Mouse (Mus musculus): ENCODE results near the gene Krt87.

DNA sequence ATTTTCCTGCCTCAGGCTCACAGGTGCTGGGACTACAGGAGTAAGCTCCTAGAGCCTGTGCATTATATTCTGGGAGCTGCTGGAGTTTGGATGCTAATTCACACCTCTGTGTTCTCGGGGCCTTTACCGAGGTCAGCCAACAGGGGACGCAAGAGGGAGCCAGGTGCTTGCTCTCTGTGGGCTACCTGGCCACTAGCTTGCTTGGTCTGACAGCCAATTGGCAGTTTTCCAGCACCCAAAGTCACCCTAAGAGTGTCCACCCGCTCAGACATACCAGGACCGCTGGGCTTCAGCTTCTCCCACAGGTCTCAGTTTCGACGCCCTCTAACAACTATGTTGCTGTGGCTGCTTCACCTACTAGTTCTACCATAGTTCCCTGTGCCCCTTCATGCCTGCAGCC is 43.7 kb downstream of the Krt87 start:
- no peak for TF ChIP-seq CTCF (IDR thresholded peaks at IDR 0.05; ENCODE audit: low read depth, low read length)
- TF ChIP-seq POLR2AphosphoS5 (IDR thresholded peaks at IDR 0.05; ENCODE audit: insufficient replicate concordance, low read depth, low read length), result no peak
- TF ChIP-seq GATA1 (IDR thresholded peaks at IDR 0.05; ENCODE audit: borderline replicate concordance, low read length), result no peak
